Mouse (Mus musculus) liver, postnatal 0 days (tissue): ENCODE measurements around the gene Fn1.

Experiments used
- CTCF ChIP-seq: sonication (generic); IDR thresholded peaks from 2 replicates; pipeline ENCODE4 v1.5.1; 2016; ENCODE audit warnings: antibody characterized with exemption, low read depth
- EP300 ChIP-seq: IDR thresholded peaks from 2 replicates; pipeline ENCODE4 v1.6.1; 2016; ENCODE audit warnings: antibody characterized with exemption, low read depth, mild to moderate bottlenecking

- TF ChIP-seq CTCF: no peak
- no peak for TF ChIP-seq EP300
Observed at GRCm38 (mm10) chr1:71682194-71682715, 29.3 kb upstream of the Fn1 start.
